Mouse (Mus musculus) adrenal gland, postnatal 14 days (tissue): Measurements from ENCODE around the gene Fsd1l. TPM values are rescaled to one million over a fixed set of nuclear protein-coding genes. Genes with fewer than 3 reads are reported as not detected.
A peak's percentile ranks its signal among the peaks of the same experiment; 100 is the strongest.

Experiments
- DNase-seq: peaks from one replicate; pipeline ENCODE4 v3.0.0; 2021; ENCODE audit warnings: mixed read lengths
- long read RNA-seq, 2 experiments: library from polyadenylated mRNA; stranded (forward); transcript quantifications; one replicate each; pipeline ENCODE4 v2.0.0; 2021
- total RNA-seq: library from RNA; stranded (reverse); gene quantifications from 2 replicates; pipeline ENCODE4 v1.2.3, GENCODE M21; 2021

Gene Fsd1l
- total RNA-seq: 9.2 TPM in 2 replicates
- long read RNA-seq, experiment 1, partial matches to known transcripts: 1 of 1 reads
- long read RNA-seq, experiment 1, other reads (novel, unspliced or antisense): 0 of 1 reads
- long read RNA-seq, experiment 2, partial matches to known transcripts: 0 of 1 reads
- long read RNA-seq, experiment 2, other reads (novel, unspliced or antisense): 0 of 1 reads

DNA sequence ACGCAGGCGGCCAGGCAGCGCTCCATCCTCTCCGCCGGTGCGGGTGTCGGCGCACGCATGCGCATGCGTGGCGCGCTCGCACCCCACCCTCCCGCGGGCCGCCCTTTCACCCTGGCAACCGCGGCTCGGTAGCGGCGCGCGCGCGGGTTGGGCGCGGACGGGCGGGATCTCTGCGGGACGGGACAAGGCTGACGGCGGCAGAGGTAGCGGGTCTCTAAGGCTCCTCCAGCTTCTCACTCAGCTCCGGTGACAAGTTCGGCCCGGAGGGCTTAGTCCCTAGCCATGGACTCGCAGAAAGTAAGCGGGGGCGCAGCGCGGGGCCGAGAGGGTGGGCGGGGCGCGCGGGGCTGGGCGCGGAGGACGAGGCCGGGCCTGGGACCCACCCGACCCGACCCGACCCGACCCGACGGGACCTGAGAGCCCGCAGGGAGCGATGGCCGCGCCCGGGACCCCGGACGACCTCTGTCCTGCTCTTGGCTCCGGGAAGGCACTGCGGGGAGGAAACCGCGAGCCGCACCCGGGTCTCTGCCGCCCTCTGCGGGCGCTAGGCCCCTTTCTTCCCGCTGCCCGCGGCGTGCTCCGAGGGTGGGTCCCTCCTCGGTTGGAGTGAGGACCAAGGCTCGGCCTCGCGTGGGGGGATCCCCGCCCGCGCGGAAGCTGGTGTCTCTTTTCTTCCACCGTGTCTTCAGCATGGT is at the start of gene Fsd1l:
Gene Fsd1l (plus strand): TSS at position 156 of the 695 bp plus-strand sequence.
- DNase-seq: peak; percentile 90

DNA sequence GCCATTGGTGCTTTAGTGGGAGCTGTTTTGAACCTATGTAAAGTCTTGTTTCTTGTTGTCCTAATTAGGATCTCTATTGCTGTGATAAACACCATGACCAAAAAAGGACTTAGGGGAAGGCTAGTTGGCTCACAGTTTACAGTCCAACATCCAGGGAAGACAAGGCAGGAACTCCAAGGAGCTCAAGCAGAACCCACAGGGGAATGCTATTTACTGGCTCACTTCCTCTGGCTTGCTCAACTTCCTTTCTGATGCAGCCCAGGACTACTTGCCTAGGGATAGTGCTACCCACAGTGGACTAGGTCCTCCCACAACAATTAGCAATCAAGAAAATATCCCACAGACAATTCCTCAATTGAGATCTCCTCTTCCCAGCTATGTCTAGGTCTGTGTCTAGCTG is 43.6 kb upstream of the Fsd1l start:
- no peak for DNase-seq

DNA sequence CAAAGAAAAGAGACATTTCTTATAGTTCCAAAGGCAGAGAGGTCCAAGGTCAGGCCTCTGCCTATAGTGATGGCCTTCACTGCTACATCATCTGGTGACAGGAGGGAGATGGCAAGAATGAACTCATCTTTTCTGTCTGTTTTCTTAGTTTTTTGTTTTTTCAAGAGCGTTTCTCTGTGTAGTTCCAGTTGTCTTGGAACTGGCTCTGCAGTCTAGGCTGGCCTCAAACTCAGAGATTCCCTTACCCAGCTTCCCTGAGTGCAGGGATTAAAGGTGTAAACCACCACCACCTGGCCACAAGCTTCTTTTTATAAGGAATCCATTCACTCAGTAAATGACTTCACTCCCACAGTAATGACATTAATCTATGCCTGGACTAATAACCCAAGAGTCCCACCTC is 42.3 kb upstream of the Fsd1l start:
- DNase-seq: no peak

DNA sequence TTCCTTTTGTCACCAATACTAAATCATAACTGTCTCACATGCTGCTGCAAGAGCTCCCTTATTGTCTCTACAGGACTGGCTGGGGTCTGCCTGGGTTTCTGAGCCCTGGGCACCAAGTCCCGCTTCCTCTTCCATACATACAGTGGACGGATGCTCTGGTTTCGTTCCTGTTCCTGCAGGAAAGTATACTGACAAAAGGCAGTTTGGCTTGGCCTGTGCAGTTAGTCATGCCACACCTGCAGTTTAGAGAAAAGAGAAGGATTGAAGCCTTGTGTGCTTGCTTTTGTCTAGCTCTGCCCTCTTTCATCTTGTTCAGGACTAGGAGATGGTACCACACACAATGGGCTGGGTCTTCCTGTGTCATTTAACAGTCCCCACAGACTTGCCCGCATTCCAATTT is 41.8 kb upstream of the Fsd1l start:
- DNase-seq: no peak

DNA sequence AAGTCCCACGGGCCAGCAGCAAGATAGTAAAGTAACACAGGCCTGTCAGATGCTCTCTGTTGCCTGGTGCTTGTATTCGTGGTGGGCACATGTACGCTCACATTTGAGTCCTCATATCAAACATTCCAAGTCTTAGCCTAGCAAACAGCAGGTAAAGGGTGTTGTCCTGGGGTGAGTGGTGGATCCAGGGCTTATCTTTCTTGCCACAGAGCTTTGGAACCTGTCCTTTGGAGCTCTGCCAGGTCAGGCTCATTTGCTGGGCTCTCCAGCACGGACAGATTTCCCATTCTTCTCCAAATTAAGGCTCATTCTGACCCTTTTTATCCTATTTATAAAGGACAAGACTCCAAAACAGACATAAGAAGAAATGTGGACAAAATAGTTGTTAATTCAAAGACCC is 41.1 kb upstream of the Fsd1l start:
- peak; percentile 24 for DNase-seq

DNA sequence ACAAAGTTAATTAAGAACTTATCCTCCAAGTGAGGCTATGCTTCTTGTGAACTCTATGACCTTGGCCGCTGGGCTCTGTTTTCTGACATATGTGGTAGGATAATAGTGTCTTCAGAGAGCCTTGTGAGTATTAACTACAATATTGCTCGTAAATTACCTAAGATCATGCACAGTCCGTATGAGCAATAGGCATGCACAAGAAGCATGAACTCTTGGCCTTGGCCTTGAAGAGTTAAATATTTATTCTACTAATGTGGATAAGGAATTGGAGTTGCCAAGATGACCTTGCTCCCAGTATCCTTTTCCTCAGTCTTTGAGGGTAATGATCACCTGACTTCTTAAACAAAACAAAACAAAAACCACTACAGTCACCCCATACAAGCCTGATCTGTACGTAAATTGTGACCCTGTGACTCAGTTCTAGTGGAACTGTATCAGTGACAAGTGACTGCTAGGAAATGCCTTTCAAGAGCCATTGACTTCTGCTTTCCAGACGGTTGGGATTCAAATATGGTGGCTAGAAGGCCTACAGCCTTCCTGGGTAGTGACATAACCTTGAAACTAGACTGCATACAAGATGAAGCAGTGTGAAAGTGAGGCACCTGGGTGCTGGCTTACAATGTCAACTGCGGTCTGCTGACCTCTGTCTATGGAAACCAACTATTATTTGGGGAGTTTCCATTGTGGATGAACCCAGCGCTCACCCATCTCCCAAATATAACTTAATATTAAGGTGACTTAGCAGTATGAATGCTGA is 40.4 kb upstream of the Fsd1l start:
- DNase-seq: no peak

DNA sequence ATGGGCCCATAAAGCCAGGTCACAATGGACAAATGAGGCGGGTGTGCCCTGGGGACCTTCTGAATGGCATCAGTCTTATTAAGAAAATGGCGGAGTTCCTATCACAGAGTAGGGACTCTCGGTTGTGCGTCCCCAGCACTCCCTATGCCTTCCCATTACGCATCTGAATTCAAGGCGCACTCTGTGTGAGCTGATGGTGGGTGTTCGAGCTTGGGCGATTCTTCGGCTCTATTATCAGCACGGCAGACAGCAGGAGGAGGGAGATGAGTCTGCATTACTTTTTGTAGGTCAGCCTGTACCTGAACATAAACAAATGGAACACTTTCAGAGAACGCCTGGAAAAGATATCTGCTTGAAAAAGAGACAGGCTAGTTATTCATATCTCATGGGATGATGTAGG is 39.7 kb upstream of the Fsd1l start:
- DNase-seq: no peak

DNA sequence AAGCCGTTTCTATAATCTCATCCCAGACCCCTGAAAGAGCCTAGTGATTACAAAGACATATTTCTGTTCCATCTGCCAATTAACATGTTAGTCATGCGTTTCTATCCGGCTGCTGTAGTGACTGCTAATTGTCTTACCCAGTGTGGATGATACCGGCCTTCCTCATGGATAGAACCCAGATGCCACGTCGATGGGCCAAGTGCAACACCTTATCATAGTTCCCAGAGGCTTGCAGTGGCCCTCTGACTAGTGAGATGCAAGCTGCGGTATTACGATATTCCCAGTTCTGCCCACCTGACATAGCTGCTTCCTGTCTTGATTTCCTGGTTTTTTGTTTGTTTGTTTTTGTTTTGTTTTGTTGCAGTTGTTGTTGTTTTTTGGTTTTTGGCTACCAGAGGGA is 39.3 kb upstream of the Fsd1l start:
- DNase-seq: no peak

DNA sequence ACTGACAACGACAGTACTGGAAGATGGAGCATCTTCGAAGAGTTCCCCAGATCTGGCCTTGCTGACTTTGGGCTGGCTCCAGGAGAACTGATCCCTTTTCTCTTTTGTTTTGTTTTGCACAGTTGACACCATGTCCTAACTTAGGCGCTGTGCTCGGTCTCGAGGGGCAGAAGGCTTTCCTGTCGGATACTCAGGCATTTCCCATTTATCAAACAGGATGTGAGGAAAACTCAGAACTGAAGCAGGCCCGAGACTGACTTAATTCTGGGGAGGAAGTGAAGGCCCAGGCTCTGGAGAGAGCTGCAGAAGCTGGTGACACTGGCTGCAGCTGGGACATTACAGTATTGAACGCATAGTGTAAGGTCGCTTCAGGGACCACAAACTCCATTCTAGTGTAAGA is 38.9 kb upstream of the Fsd1l start:
- DNase-seq: peak; percentile 40

DNA sequence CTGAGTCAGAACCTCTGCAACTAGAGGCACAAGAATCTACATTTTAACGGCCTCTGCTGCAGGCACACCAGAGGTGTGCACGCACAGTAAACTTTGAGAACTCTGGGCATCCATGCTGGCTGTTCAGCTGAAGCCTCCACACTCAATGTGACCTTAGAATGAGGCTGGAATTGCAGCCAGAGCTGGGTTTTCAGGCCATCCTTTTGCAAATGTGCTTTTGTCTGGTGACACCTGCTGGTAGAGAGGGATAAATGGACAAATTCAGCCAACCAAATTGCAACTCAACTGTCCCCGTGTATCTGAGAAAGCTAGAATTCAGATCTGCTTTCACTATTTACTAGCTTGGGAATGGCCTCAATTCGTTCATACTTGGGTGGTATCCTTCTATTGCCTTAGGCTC is 37.1 kb upstream of the Fsd1l start:
- peak; percentile 74 for DNase-seq

DNA sequence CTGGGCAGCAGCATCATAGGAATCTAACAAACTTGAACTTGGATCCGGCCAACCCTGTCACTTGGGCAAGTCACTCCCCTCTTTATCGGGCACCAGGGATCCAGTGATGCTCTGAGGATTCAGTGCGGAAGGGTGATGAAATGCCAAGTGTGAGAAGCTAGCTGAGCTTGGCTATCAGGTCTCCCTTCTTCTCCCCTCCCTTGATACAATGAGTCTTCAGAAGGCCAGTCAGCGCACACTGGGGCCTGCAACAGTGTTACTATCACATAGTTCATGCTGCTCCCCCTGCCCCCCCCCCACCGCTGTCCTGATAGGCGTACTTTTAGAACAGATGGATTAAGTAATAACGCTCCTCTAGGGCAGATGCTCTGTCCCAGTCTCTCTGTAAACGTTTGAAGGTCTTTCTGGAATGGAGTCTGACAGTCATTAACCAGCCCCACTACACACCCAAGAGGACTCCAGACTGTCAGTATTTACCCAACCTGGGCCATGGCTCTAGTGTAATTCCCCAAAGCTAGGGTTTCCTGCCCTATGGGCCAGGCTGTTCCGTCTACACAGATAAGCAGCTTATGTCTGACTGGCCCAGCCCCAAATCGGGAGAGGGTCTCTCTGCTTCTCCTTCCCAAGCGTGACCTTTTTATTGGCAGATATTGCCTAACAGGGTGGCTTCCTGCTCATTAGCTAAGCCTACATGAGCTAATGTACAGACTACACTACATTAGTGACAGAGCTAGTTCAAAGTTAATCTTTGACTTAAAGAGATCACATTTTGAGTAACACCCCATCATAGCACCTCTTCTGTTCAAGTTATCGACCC is 35.8 kb upstream of the Fsd1l start:
- DNase-seq: no peak

DNA sequence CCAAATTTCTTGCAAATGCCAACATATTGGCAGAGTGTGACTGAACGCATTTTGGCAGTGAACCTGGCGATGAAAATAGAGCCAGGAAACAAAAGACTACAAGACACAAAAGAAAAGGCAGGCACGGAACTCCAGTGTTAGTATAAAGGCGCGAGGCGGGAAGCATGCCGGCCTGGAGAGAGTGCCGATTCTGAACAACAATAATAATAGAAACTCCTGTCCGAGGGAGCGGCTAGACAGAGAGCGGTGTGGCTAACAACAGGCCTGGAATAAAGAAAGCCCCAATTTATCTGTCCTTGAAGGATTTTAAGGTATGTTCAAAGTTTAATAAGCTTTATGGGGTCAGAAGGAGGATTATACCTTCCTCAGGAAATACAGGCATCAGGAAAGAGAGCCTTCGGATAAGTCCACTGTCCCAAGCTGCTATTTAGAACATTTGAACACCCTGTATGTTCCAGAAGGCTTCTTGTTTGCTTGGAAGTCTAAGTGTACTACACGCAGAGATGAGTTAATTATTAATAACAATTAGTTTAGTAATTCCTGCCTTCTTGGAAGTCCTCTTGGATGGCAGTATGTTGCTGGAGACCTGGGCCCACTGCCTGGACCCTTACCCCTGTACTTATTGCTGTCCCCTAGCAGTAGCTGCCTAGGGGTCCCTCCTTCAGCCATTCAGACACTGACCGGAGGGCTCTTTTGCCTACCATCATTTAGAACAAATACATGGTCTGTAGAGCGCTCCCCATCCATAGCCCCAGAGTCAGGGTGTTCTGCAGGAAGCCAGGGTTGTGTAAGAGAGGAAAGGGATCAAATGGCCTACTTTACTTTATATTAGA is 35.0 kb upstream of the Fsd1l start:
- DNase-seq: no peak

DNA sequence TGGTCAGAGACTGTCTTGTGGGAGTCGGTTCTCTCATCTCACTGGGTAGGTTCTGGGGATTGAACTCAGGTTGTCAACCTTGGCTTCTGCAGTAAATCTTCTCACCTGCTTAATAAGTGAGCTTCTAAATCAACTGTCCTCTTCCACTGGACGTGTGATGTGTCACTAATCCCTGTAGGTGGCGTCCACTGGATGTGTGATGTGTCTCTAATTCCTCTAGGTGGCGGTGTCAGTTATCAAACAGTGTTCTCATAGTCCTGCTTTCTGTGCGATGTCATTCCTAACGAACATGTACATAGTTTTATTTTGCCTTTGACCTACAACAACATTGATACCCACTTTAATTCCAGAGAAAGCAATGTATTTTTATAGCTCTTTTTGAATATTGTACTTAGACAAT is 30.8 kb upstream of the Fsd1l start:
- DNase-seq: peak; percentile 16

DNA sequence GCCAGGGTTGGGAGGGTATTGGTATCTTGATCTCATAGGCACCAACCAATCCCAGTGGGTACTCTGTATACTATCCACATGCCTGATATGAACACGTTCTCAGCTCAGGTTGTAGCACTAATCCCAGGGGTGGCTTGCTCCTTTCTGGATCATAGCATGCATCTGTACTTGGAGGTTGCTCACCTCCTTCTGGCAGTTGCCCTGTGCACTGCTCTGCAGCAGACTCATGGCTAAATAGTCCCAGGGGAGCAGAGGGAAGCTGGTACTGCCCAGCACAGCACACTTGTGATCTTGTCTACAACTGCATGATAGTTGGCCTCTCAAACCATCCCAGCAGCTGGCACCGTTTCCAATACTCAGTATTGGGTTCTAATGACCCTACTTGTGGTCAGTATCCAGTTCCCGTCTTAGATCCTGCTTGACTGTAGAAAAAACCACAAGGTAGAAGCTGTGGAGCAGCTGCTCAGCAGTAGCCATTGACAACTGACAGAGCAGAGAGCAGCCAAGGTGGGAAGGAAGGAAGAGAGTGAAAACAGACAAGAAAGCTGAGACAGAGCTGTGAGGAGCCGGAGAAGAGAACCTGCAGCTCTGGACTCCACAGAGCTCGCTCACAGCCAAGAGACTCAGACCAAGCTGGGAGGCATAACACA is 16.6 kb upstream of the Fsd1l start:
- no peak for DNase-seq

DNA sequence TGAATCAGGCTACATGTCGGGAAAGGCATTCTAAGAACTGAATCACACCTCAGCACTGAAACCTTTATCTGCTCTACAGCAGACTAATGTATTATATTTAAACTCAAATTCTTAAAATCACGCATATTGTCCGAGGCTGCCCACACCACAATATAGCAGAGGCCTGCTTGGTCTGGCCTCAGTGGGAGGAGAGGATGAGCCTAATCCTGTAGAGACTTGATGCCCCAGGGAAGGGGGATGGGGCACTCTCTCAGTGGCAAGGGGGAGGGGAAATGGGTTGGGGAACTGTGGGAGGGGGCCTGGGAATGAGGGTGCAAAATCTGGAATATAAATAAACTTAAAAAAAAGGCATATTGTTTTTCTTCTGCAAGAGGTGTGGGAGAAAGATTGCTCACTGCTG is 13.3 kb upstream of the Fsd1l start:
- DNase-seq: no peak

DNA sequence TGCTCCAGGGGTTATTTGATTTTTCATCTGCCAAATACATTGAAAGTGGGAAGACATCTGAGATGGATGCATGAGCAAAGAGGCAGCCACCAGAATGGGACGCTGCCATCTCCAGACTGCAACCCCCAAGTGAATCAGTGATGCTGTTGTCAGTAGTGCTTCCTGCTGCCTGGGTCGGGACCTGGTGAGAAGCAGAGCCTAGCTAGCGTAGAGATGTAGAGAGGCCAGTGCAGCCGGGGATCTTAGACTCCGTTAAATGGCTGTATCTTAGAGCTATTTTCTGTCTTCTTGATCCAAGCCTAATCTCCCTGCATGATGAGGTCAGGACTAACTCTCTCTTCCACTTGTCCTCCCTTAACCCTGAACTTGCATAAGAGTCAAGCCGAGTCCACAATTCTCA is 11.2 kb upstream of the Fsd1l start:
- no peak for DNase-seq

DNA sequence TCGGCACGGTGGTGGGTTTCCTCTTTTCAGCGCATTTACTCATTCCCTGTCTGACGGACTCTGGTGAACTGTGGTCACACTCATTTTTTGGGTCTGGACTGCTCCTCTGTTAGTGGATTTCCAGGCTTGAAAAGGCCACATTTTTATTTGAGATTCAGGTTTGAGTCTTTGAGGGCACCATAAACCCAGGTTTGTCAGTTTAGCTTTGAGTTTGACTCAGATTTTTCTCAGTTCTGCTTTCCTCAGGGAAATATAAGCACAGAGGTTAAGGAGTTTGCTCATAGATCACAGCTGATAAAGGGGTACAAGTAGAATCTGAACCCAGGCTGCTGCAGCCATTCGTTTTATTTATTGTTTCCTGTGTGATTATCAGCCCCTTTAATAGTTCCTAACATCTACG is 10.2 kb upstream of the Fsd1l start:
- DNase-seq: no peak

DNA sequence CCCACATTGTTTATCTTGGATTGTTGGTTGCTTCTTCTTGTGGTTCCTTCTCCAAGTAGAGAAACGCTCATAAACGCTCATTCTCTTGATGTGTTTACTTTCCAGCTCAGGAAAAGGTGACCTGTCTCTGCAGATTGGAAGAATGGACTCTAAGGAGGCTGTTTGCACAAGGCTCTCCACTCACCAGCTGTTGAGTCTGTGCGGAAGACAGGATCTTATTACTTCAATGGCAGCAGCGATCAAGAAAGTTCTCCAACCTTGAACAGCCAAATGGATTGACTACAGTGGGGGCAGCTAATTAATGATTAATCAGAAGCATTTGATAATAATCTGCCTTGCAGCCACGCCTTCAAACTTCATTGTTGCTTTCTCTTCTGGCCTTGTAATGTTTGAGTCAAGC is 9.8 kb upstream of the Fsd1l start:
- no peak for DNase-seq

DNA sequence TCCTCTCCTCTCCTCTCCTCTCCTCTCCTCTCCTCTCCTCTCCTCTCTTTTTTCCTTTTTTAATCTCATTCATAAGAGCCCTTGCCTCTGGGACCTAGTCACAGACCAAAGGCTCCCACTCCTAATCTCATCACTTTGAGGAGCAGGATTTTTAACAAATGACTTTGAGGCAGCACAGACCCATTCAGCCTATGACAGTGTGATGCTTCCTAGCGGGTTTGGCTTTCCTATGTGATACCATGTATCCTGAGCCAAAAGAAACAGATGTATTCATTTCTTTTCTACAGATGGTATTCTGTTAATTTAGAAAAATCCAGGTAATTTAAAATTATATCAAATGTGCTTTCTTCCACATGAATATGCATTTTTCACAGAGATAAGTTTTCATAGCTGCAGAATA is 7.6 kb upstream of the Fsd1l start:
- no peak for DNase-seq

DNA sequence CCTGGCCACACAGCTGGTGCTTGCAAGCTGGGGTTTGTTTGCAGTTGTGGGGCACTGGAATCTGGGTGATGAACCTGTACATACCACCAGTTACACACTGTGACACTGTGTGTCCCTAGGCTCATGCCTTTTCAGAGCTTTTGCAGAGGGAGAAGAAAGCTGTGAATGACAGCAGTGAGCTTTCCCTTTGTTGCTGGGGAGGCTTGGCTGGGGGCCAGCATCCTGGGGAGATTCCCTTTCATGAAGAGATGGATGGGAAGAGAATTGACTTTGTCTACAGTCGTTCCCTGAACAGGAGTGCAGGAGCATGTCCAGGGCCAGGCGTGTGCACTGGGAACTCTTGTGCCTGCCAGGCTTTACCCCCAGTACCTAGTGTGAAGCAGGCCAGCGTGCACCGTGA is 6.5 kb upstream of the Fsd1l start:
- peak; percentile 67 for DNase-seq

DNA sequence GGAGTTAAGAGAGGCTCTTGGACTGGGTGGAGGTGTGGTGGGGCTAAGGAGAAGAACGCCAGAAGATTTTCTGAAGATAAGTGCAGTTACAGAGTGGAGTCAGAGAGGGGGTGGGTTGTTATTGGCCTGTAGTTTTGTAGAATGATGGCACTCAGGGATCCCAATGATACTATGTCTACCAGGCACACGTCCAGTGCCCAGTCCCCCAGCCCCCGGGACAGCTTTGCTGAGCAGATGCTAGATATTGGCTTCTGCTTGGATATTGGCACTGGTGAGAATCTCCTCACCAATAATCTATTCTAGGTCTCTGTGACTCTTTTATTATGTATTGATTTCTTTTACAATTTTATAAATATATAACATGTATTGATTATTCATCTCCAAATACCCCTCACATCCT is 6.0 kb upstream of the Fsd1l start:
- DNase-seq: no peak
